Mouse (Mus musculus): ENCODE results near the gene Sars2. TPM values are rescaled to one million over a fixed set of nuclear protein-coding genes. Genes with fewer than 3 reads are reported as not detected.

The Sars2 gene
- polyA plus RNA-seq, 1 experiment, result 18.5 TPM

DNA sequence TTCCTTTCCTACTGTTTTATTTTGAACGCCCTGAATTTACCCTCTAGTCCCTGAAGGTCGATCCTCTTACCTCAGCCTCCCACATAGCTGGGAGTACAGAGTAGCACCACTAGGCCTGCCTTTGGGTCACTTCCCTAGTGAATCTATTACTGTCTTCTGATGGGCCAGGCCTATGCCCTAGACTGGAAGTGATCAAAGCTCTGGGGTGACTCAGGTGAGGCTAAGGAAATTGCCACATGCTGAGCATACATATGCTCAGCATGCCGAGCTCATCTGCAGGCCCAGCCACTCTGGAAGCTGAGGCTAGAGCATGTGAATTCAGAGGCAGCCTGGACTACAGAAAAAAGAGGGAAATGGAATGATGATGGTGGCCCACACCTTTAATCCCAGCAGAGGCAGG, 31.4 kb downstream of the Sars2 start:
- Histone ChIP-seq H3K36me3 (replicated peaks; ENCODE audit: low read length) (peaks cover 71% of the 10 kb centered on the region), H3K9me3 (no peaks in the 10 kb centered on the region), H3K4me1 (peaks cover 41% of the 10 kb centered on the region), H3K27me3 (replicated peaks) (no peaks in the 10 kb centered on the region), H3K4me3 (replicated peaks) (no peak overlapping the region)
- TF ChIP-seq FLI1 (IDR thresholded peaks at IDR 0.05; ENCODE audit: low read length) (no peak), GATA1 (IDR thresholded peaks at IDR 0.05; ENCODE audit: borderline replicate concordance, low read length) (no peak)

DNA sequence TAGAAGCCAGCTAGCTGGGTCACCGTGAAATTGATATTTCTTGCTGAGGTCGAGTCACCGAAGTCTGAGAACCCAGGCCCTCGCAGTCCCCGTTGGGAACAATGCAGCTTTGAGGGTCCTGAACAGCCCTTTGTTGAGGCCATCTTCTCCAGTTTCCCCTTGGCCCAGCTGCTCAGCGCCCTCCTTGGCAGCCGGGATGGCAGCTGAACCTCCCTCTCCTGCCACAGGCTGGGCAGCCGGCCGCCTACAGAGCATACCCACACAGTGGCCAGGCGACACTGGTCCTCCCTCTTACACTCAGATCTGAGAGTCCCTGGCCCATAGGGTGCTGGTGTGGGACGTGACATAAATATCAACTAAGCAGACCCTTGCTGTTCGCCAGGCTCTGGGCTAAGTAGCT, 32.4 kb downstream of the Sars2 start:
- H3K36me3 ChIP-seq (replicated peaks; ENCODE audit: low read length), result peaks cover 78% of the 10 kb centered on the region
- no peak overlapping the region for H3K4me3 ChIP-seq (replicated peaks)
- H3K4me1 ChIP-seq, result peaks cover 37% of the 10 kb centered on the region
- no peaks in the 10 kb centered on the region for H3K9me3 ChIP-seq
- H3K27me3 ChIP-seq (replicated peaks), result no peaks in the 10 kb centered on the region
- TF ChIP-seq GATA1 (IDR thresholded peaks at IDR 0.05; ENCODE audit: borderline replicate concordance, low read length) (no peak), FLI1 (IDR thresholded peaks at IDR 0.05; ENCODE audit: low read length) (no peak)

DNA sequence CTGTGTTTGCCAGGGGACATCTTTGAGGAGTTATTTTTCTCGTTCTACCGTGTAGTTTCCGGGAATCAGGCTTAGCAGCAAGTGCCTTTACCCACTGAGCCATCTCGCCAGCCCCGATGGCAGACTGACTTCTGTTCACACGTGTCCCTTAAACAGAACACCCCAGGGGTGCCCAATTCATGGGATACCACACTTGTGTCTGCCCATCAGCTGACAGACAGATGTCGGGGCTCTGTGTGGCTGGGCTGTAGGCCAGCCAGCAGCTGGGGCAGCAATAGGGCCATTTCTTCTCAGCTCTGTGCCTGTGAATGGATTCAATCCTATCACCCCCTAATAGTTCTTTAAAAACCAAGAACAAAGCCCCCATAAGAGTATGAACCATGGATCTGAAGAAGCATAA, 33.3 kb downstream of the Sars2 start:
- Histone ChIP-seq H3K4me1 (peaks cover 35% of the 10 kb centered on the region), H3K9me3 (no peaks in the 10 kb centered on the region), H3K36me3 (replicated peaks; ENCODE audit: low read length) (peaks cover 82% of the 10 kb centered on the region), H3K4me3 (replicated peaks) (no peak overlapping the region), H3K27me3 (replicated peaks) (no peaks in the 10 kb centered on the region)
- no peak for TF ChIP-seq GATA1 (IDR thresholded peaks at IDR 0.05; ENCODE audit: borderline replicate concordance, low read length)
- no peak for TF ChIP-seq FLI1 (IDR thresholded peaks at IDR 0.05; ENCODE audit: low read length)

DNA sequence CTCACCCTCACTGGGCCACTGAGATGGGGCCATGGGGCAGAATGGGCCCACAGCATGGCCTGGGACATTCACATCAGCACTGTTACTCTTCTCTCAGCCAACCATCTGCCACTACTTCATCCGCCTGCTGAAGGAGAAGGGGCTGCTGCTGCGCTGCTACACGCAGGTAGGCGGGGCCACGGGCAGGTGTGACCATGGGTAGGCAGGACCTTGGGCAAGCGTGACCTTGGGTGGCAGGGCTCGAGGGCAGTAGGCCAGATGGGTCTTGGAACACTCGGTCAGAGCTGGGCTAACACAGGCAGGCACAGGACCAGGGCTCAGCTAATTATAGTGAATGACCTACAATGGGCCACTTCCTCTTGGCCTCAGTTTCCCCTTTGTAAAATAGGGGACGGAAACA, 37.0 kb downstream of the Sars2 start:
- Histone ChIP-seq H3K4me3 (replicated peaks) (peak overlapping the region; percentile 17), H3K9me3 (no peaks in the 10 kb centered on the region), H3K36me3 (replicated peaks; ENCODE audit: low read length) (peaks cover 76% of the 10 kb centered on the region), H3K4me1 (peaks cover 49% of the 10 kb centered on the region), H3K27me3 (replicated peaks) (no peaks in the 10 kb centered on the region)
- TF ChIP-seq FLI1 (IDR thresholded peaks at IDR 0.05; ENCODE audit: low read length) (no peak), GATA1 (IDR thresholded peaks at IDR 0.05; ENCODE audit: borderline replicate concordance, low read length) (no peak)

DNA sequence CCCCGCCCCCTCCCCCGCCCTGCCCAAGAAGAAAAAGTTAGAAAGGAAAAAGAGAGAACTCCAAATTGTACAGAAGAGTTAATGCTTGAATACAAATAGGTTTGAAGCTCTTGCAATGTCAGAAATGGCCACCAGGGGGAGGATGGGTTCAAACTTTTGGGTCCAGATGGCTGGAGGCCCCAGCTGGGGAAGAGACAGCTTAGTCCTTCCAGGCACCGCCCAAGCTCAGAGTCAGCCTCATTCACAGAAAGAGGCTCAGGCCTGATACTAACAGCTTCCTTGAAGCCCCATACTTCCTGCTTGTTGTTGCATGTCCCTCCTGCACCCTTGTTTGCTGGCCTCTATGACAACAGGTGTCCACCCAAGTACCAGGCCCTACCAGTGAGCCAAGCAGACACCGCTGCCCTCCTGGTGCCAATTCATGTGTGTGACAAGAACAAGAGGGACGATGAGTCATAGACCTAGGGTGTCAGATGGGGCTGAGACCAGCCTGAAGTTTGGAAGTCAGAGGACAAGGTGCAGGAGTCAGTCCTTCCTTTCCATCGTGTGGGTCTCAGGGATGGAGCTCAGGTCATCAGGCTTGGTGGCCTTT, 38.4 kb downstream of the Sars2 start:
- Histone ChIP-seq H3K4me1 (peaks cover 62% of the 10 kb centered on the region), H3K4me3 (replicated peaks) (peak overlapping the region; percentile 57), H3K36me3 (replicated peaks; ENCODE audit: low read length) (peaks cover 76% of the 10 kb centered on the region), H3K27me3 (replicated peaks) (no peaks in the 10 kb centered on the region), H3K9me3 (no peaks in the 10 kb centered on the region)
- TF ChIP-seq FLI1 (IDR thresholded peaks at IDR 0.05; ENCODE audit: low read length) (no peak), GATA1 (IDR thresholded peaks at IDR 0.05; ENCODE audit: borderline replicate concordance, low read length) (no peak)

DNA sequence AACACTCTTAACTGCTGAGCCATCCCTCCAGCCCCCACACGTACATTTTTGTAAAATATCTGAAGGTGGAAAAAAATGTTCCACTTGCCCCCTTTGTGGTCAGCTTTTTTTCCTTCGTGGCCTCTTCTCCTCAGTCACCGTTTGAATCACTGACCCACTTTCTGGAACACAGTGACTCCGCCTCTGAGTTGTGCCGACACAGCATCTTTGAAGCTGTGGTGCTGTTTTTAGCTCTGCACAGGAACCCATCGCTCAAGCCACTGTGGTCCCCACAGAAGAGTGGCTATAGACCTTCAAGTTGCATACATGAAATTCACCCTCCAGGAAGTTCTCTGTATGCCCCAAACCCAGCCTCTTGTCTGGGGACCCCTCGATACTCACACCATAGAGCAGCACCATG, 39.1 kb downstream of the Sars2 start:
- H3K4me1 ChIP-seq, result peaks cover 68% of the 10 kb centered on the region
- no peak overlapping the region for H3K4me3 ChIP-seq (replicated peaks)
- no peaks in the 10 kb centered on the region for H3K27me3 ChIP-seq (replicated peaks)
- peaks cover 76% of the 10 kb centered on the region for H3K36me3 ChIP-seq (replicated peaks; ENCODE audit: low read length)
- TF ChIP-seq GATA1 (IDR thresholded peaks at IDR 0.05; ENCODE audit: borderline replicate concordance, low read length), result no peak
- H3K9me3 ChIP-seq, result no peaks in the 10 kb centered on the region

- peaks cover 77% of the 10 kb centered on the region for H3K36me3 ChIP-seq (replicated peaks; ENCODE audit: low read length)
- H3K27me3 ChIP-seq (replicated peaks), result no peaks in the 10 kb centered on the region
- no peaks in the 10 kb centered on the region for H3K9me3 ChIP-seq
- H3K4me1 ChIP-seq, result peaks cover 68% of the 10 kb centered on the region
- H3K4me3 ChIP-seq (replicated peaks), result peak overlapping the region; percentile 67
- TF ChIP-seq GATA1 (IDR thresholded peaks at IDR 0.05; ENCODE audit: borderline replicate concordance, low read length), result no peak
- TF ChIP-seq FLI1 (IDR thresholded peaks at IDR 0.05; ENCODE audit: low read length), result no peak
These were observed 39.5 kb downstream of the Sars2 start for GRCm38 (mm10) chr7:28781261-28781663.

- H3K9me3 ChIP-seq, result no peaks in the 10 kb centered on the region
- TF ChIP-seq GATA1 (IDR thresholded peaks at IDR 0.05; ENCODE audit: borderline replicate concordance, low read length) (no peak), FLI1 (IDR thresholded peaks at IDR 0.05; ENCODE audit: low read length) (no peak)
- H3K36me3 ChIP-seq (replicated peaks; ENCODE audit: low read length), result peaks cover 82% of the 10 kb centered on the region
- peaks cover 80% of the 10 kb centered on the region for H3K4me1 ChIP-seq
- H3K27me3 ChIP-seq (replicated peaks), result no peaks in the 10 kb centered on the region
- H3K4me3 ChIP-seq (replicated peaks), result no peak overlapping the region
These were observed 43.4 kb downstream of the Sars2 start for GRCm38 (mm10) chr7:28785161-28785560.

DNA sequence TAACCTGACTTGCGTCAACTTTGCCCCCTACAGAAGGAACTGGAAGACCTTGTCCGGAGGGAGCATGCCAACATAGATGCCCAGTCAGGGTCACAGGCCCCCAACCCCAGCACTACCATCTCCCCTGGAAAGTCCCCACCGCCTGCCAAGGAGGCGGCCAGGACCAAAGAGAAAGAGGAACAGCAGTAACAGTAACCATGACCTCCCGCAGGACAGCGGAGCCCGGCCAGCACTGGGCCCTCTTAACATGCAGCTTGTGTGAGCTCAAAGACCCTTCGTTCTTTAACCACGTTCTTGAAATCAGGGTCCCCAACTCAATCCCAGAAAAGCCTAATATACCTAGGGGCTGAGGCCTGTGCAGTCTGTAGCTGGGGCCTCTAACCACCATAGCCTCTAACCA, 46.1 kb downstream of the Sars2 start:
- Histone ChIP-seq H3K36me3 (replicated peaks; ENCODE audit: low read length) (peaks cover 68% of the 10 kb centered on the region), H3K27me3 (replicated peaks) (no peaks in the 10 kb centered on the region), H3K4me3 (replicated peaks) (no peak overlapping the region), H3K4me1 (peaks cover 77% of the 10 kb centered on the region), H3K9me3 (no peaks in the 10 kb centered on the region)
- TF ChIP-seq GATA1 (IDR thresholded peaks at IDR 0.05; ENCODE audit: borderline replicate concordance, low read length) (no peak), FLI1 (IDR thresholded peaks at IDR 0.05; ENCODE audit: low read length) (no peak)

DNA sequence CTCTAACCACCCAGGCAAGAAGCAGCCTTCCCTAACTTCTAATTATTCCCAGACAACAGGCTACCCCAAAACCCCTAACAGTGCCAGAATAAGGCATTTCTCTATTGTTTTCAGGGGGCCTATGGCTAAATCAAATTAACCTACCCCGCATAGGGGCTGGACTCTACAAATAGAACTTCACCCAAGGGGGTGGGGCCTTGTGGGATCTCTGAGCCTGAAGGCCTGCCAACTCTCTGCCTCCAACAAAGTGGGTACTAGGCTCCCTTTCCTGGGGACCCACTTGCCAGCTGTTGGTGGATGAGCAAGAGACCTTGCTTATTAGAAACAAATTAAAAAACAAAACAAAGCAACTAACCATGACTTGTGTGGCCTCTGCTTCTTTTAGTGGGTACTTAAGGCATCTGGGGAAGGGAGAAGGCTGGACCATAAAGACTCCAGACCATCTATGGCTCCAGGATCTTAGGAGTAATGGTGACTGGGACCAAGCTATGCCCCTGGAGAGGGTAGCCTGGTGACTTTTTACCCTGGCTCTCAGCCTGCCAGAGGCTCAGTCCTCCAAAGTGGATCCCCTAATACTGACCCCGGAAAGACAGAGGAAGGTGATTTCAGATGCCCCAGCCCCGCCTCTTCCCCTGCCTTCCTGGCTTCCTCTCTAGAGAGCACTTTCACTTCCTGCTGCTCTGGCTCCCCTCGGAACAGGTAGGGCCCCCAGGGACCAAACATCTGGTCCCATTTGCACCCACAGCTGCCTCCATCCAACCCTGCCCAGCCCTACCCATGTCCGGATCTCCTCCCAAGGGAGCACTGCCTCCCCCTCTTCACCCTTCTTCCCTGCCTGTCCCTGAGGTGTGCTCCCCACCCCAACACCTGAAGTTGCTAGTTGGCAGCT, 46.8 kb downstream of the Sars2 start, which contains the start of gene Rinl:
Gene Rinl (plus strand): TSS at position 663 of the 889 bp plus-strand sequence.
- Histone ChIP-seq H3K27me3 (replicated peaks) (no peaks in the 10 kb centered on the region), H3K9me3 (no peaks in the 10 kb centered on the region), H3K4me1 (peaks cover 72% of the 10 kb centered on the region), H3K36me3 (replicated peaks; ENCODE audit: low read length) (peaks cover 62% of the 10 kb centered on the region), H3K4me3 (replicated peaks) (peak within 1 kb of the TSS; percentile 88)
- TF ChIP-seq FLI1 (IDR thresholded peaks at IDR 0.05; ENCODE audit: low read length), result no peak
- no peak for TF ChIP-seq GATA1 (IDR thresholded peaks at IDR 0.05; ENCODE audit: borderline replicate concordance, low read length)

Measured in megakaryocyte, embryonic 14.5 days (primary cell).